Mouse (Mus musculus): ENCODE measurements at regions not wholly inside any gene's neighbourhood (a gene's known extent, or its start where the extent isn't known, plus 50 kb on each side); places are given as distances from the start of the nearest gene placed in this dataset.

- DNase-seq (ENCODE audit: low spot score in 2 of 2) = no peak
These were observed 102.9 kb upstream of the Klf14 start for GRCm38 (mm10) chr6:31061813-31062212.

GRCm38 (mm10) chr6:31065419-31065818, 106.5 kb upstream of the Klf14 start:
- no peak for DNase-seq (ENCODE audit: low spot score in 2 of 2)

- DNase-seq (ENCODE audit: low spot score in 2 of 2) = no peak
These were observed 108.0 kb upstream of the Klf14 start for GRCm38 (mm10) chr6:31066861-31067260.

GRCm38 (mm10) chr6:31067453-31067852, 108.6 kb upstream of the Klf14 start:
- no peak for DNase-seq (ENCODE audit: low spot score in 2 of 2)

- no peak for DNase-seq (ENCODE audit: low spot score in 2 of 2)
These were observed 110.4 kb upstream of the Klf14 start for GRCm38 (mm10) chr6:31069243-31069642.

GRCm38 (mm10) chr6:31070537-31070936, 111.7 kb upstream of the Klf14 start:
- no peak for DNase-seq (ENCODE audit: low spot score in 2 of 2)

- no peak for DNase-seq (ENCODE audit: low spot score in 2 of 2)
These were observed 112.1 kb upstream of the Klf14 start for GRCm38 (mm10) chr6:31070966-31071365.

- no peak for DNase-seq (ENCODE audit: low spot score in 2 of 2)
These were observed 113.2 kb upstream of the Klf14 start for GRCm38 (mm10) chr6:31072072-31072471.

GRCm38 (mm10) chr6:31072559-31072958, 113.7 kb upstream of the Klf14 start:
- no peak for DNase-seq (ENCODE audit: low spot score in 2 of 2)

- DNase-seq (ENCODE audit: low spot score in 2 of 2) = no peak
These were observed 114.5 kb upstream of the Klf14 start for GRCm38 (mm10) chr6:31073338-31073737.

- no peak for DNase-seq (ENCODE audit: low spot score in 2 of 2)
These were observed 115.5 kb upstream of the Klf14 start for GRCm38 (mm10) chr6:31074394-31074793.

GRCm38 (mm10) chr6:31075209-31075571, 116.3 kb upstream of the Klf14 start:
- DNase-seq (ENCODE audit: low spot score in 2 of 2) = no peak

GRCm38 (mm10) chr6:31075572-31076477, 116.9 kb upstream of the Klf14 start:
- peak in 1 of 2 experiments; percentile 51 for DNase-seq (ENCODE audit: low spot score in 2 of 2)

GRCm38 (mm10) chr6:31076478-31076834, 117.6 kb upstream of the Klf14 start:
- DNase-seq (ENCODE audit: low spot score in 2 of 2) = no peak

GRCm38 (mm10) chr6:31077216-31077615, 118.3 kb upstream of the Klf14 start:
- DNase-seq (ENCODE audit: low spot score in 2 of 2) = peak in 1 of 2 experiments; percentile 53

- DNase-seq (ENCODE audit: low spot score in 2 of 2) = no peak
These were observed 118.9 kb upstream of the Klf14 start for GRCm38 (mm10) chr6:31077779-31078178.

- DNase-seq (ENCODE audit: low spot score in 2 of 2) = no peak
These were observed 119.5 kb upstream of the Klf14 start for GRCm38 (mm10) chr6:31078413-31078812.

- peak; percentile 55 to 56 for DNase-seq (ENCODE audit: low spot score in 2 of 2)
These were observed 120.8 kb upstream of the Klf14 start for GRCm38 (mm10) chr6:31079586-31080259.

- DNase-seq (ENCODE audit: low spot score in 2 of 2) = no peak
These were observed 121.4 kb upstream of the Klf14 start for GRCm38 (mm10) chr6:31080279-31080678.

- no peak for DNase-seq (ENCODE audit: low spot score in 2 of 2)
These were observed 121.8 kb upstream of the Klf14 start for GRCm38 (mm10) chr6:31080691-31081090.

GRCm38 (mm10) chr6:31081238-31081637, 122.4 kb upstream of the Klf14 start:
- no peak for DNase-seq (ENCODE audit: low spot score in 2 of 2)

- no peak for DNase-seq (ENCODE audit: low spot score in 2 of 2)
These were observed 123.1 kb upstream of the Klf14 start for GRCm38 (mm10) chr6:31081988-31082387.

Measured in frontal cortex, postnatal 36 days (tissue).